Mouse (Mus musculus): ENCODE data around the gene Sirt4. TPM values are rescaled to one million over a fixed set of nuclear protein-coding genes. Genes with fewer than 3 reads are reported as not detected.

Sirt4 gene
- total RNA-seq, 2 experiments from 2014 or later: 46.4 to 50.7 TPM

DNA sequence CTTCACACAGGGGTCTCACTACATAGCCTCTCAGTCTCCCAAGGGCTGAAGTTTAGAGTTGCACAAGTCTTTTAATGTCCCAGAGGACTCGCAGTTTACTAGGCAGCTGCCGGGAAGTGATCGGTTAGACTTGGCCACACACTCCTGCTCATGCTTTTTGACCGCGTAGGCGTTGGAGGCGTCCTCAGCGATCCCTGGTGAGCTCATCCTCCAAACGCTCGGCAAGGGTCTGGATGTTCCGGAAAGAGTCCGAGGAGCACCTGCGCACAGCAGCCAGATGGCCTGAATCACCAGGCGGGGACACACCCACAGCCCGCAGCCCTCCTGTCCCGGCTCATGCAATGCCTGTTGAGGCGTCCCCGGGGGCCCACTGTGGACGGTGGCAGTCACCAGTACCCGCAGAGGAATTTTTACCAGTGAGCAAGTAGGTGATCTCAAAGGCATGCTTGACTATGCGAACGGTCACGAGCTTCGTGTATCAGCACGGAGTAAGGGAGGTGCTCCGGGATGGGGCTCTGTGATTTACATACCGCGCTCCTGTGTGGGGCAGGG is 7.3 kb upstream of the Sirt4 start:
- no peak for DNase-seq

DNA sequence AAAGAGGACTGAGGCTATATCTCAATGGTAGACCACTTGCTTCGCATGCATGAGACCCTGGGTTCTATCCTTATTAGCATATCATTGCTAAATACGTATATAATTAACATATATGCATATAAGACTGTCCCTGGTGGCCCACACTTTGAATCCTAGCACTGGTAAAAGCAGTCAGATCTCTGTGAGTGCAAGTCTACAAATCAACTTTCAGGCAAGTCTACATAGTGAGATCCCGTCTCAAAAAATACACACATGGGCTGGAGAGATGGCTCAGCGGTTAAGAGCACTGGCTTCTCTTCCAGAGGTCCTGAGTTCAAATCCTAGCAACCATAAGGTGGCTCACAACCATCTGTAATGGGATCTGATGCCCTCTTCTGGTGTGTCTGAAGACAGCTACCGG is 6.6 kb upstream of the Sirt4 start:
- no peak for DNase-seq

- DNase-seq: no peak
These were observed 6.1 kb upstream of the Sirt4 start for GRCm38 (mm10) chr5:115490638-115491000.

DNA sequence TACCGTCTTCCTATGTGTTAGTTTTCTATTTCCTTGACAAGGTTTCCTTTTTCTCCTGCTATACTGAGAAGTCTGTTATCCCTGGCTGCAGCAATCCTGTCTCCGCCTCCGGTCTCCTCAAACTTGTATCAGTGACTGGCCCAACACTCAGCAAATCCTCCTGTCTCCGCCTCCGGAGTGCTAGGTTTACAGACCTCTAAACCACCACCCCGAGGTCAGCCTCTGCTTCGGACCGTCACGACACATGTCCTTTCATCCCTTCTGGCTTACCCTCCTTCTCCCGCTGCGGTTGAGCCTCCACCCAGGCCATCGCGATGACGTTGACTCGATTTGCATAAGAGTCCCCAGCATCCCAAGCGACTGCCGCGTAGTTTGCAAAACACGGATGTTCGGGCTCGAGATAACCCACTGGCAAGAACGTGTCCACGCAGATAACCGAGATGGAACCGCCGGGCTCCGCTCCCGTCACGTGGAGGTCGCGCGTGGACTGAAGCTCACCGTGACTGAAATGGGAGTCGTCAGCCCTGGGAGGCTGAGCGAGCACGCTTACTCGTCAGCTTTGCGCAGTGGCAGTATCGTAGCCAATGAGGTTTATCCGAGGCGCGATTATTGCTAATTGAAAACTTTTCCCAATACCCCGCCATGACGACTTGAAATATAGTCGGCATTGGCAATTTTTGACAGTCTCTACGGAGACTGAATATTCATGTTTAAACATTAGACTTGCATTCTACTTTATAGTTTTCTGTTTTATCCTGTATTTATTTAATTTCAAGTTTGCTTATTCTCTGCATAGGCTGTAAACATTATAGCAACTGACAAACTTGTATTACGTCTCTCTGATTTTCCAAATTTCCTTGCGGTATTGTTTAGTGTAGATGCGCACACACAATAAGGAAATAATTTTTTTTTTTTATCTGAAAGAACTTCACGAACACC is 5.4 kb upstream of the Sirt4 start:
- DNase-seq: peak; percentile 86 to 87

GRCm38 (mm10) chr5:115488841-115489698 is 4.5 kb upstream of the Sirt4 start:
- DNase-seq: peak; percentile 79 to 84

DNA sequence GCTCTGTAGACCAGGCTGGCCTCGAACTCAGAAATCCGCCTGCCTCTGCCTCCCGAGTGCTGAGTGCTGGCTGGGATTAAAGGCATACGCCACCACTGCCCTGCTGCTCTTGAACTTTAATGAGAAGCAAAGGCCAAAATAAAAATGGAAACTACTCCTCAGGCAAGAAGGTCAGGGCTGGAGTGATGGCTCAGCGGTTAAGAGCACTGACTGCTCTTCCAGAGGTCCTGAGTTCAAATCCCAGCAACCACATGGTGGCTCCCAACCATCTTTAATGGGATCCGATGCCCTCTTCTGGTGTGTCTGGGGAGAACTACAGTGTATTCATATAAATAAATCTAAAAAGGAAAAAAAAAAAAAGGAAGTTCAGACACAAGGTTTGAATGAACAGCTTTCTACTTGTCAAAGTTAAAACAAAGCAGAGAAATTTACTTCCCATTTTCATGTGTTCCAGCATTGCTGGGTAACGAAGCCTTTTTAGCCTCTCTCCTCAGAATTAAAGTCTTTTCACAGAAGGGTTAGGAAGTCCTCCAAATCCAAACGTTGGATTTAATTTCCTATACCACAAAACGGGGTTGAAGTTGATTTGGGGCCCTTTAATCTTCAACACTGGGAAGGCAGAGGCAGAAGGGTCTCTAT is 3.5 kb upstream of the Sirt4 start:
- no peak for DNase-seq

DNA sequence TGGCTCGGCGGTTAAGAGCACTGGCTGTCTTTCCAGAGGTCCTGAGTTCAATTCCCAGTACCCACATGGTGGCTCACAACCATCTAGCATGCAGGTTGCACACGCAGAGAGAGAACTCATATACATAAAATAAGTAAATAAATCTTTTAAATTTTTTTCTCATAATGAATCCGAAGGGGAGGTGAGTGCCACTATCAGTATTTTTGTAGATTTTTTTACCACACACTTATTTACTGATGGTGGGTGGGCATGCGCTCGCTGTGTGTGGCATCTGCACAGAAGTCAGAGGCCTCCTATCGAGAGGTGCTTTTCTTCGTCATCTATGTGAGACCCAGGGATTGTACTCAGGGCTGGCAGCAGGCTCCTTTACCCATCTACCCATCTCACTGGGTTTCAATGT is 2.8 kb upstream of the Sirt4 start:
- no peak for DNase-seq

DNA sequence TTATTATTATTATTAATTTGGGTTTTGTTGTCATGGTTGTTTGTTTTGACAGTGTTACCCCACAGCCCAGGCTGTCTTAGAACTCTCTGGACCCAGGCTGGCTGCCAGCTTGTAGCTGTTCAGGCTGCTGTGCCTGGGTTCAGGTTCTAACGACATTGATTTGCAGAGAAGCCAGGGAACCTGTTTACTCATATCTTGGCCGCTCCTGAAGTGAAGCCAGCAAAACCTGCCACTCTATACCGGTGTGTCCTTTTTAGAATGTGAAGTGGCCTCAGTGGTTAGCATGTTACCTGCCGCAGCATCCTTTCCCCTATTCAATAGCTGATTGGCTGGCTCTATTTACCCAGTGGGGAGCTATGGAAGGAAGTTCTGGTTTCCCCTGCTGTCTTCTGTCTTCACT is 2.2 kb upstream of the Sirt4 start:
- no peak for DNase-seq

- DNase-seq: no peak
These were observed 1.1 kb upstream of the Sirt4 start for GRCm38 (mm10) chr5:115485489-115486205.

- no peak for DNase-seq
These were observed 471 bp upstream of the Sirt4 start for GRCm38 (mm10) chr5:115484996-115485395.

DNA sequence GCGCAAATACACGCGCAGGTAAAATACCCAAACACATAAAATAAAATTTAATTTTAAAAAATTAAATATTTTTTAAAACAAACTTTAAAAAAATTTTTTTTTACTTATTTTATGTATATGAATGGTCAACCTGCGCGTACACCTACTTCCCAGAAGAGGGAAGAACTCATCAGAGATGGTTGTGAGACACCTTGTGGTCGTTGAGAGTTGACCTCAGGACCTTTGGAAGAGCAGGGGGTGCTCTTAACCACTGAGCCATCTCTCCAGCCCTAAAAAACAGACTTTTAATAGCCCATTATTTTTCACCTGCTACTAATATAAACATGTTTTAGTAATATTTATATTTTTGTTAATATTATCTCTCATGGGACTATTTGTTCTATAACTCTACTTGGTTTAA is 1.1 kb downstream of the Sirt4 start:
- no peak for DNase-seq

- DNase-seq: no peak
These were observed 1.9 kb downstream of the Sirt4 start for GRCm38 (mm10) chr5:115482390-115483265.

DNA sequence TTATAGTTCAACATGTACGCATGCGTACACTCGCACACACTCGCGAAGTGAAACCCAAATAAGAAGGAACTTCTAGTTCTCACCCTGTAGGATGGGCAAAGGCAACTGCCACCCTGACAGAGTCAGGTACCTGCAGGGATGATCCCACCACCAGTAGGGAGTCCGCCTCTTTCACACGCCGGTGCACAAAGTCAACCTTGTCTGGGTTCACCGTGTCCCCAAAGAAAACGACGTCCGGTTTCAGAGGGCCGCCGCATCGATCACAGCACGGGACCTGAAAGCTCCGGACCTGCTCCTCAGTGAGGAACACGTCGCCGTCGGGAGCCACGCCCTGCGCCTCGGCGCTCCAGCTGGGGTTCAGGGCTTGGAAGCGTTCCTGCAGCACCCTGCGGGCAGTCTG is 4.4 kb downstream of the Sirt4 start:
- DNase-seq: no peak

GRCm38 (mm10) chr5:115479561-115479960 is 5.0 kb downstream of the Sirt4 start:
- DNase-seq: no peak

- DNase-seq: no peak
These were observed 8.3 kb downstream of the Sirt4 start for GRCm38 (mm10) chr5:115476107-115476727.

GRCm38 (mm10) chr5:115475337-115476106 is 9.0 kb downstream of the Sirt4 start:
- peak in 1 of 2 experiments; percentile 46 for DNase-seq

GRCm38 (mm10) chr5:115474174-115474828 is 10.2 kb downstream of the Sirt4 start:
- DNase-seq: no peak

DNA sequence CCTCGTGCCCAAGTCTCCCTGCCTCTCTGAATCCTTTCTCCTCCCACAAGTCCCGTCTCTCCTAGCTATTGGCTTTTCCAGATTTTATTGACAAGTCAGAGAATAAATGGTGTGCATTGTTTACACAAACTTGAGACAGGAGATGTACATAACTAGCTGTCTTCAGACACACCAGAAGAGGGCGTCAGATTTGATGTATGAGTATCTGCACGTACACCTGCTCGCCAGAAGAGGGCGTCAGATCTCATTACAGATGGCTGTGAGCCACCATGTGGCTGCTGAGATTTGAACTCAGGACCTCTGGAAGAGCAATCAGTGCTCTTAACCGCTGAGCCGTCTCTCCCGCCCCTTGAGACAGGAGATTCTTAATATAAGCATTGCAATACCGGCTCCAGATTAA is 11.3 kb downstream of the Sirt4 start:
- no peak for DNase-seq
